Mouse (Mus musculus) small intestine, adult 2 months (tissue): ENCODE measurements at regions not wholly inside any gene's neighbourhood (a gene's known extent, or its start where the extent isn't known, plus 50 kb on each side); places are given as distances from the start of the nearest gene placed in this dataset.

Source experiments
- CTCF ChIP-seq: fragments of 200-500 bp; IDR thresholded peaks from 2 replicates; pipeline ENCODE4 v1.5.1; 2012; ENCODE audit warnings: low read depth, mild to moderate bottlenecking, control low read depth, inconsistent platforms, low read length, moderate library complexity, mixed read lengths; ENCODE audit not compliant: insufficient replicate concordance, insufficient read length; ENCODE audit errors: extremely low read depth
- POLR2A ChIP-seq: fragments of 200-500 bp; IDR thresholded peaks from 2 replicates; pipeline ENCODE4 v1.6.1; 2012; ENCODE audit warnings: low read depth, mild to moderate bottlenecking, control low read depth, inconsistent platforms, low read length, moderate library complexity

GRCm38 (mm10) chr10:98514836-98515235 lies 399.4 kb upstream of the Atp2b1 start:
- no peak for TF ChIP-seq POLR2A
- TF ChIP-seq CTCF, result no peak
